Mouse (Mus musculus): ENCODE results near the gene Cbl. TPM values are rescaled to one million over a fixed set of nuclear protein-coding genes. Genes with fewer than 3 reads are reported as not detected.

The Cbl gene
- polyA plus RNA-seq, 1 experiment from 2014 or later: 10.0 TPM

DNA sequence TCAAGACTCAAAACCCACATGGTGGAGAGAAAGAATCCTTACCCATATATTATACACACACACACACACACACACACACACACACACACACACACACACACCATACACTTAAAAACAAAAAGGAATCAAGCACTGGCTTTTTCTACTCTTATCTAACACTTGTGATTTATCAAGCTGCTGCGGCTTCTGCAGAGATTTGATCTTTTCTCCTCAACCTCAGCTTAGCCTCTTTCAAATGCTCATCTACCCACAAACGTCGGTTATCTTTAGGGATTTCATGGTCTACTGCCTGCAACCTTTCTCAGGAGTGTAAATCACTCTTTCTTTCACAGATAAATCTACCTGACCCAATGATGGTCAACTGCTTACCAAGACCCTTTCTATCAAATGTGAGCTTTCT lies 33.4 kb downstream of the Cbl start:
- Histone ChIP-seq H3K36me3 (peaks cover 42% of the 10 kb centered on the region), H3K4me3 (no peak overlapping the region)
- 55% methylated on average over 3 of the region's 3 CpGs for WGBS (ENCODE audit: insufficient replicate concordance)

GRCm38 (mm10) chr9:44199580-44199979 lies 34.3 kb downstream of the Cbl start:
- H3K27me3 ChIP-seq (replicated peaks): no peaks in the 10 kb centered on the region
- peaks cover 8% of the 10 kb centered on the region for H3K4me1 ChIP-seq
- H3K4me2 ChIP-seq: no peak overlapping the region
- no peaks in the 10 kb centered on the region for H3K9me3 ChIP-seq (replicated peaks)
- ATAC-seq: no peak
- H3K4me3 ChIP-seq: no peak overlapping the region
- no peak overlapping the region for H3K9ac ChIP-seq
- H3K36me3 ChIP-seq: peaks cover 47% of the 10 kb centered on the region
- H3K27ac ChIP-seq: no peak overlapping the region

More for the DNA sequence above, 33.4 kb downstream of the Cbl start:
- H3K9me3 ChIP-seq (replicated peaks): no peaks in the 10 kb centered on the region
- H3K9ac ChIP-seq: no peak overlapping the region
- no peaks in the 10 kb centered on the region for H3K27me3 ChIP-seq (replicated peaks)
- peaks cover 6% of the 10 kb centered on the region; the same call in 1 of the 2 replicates for H3K4me1 ChIP-seq
- H3K4me2 ChIP-seq: no peak overlapping the region
- no peak for ATAC-seq
- H3K27ac ChIP-seq: no peak overlapping the region

DNA sequence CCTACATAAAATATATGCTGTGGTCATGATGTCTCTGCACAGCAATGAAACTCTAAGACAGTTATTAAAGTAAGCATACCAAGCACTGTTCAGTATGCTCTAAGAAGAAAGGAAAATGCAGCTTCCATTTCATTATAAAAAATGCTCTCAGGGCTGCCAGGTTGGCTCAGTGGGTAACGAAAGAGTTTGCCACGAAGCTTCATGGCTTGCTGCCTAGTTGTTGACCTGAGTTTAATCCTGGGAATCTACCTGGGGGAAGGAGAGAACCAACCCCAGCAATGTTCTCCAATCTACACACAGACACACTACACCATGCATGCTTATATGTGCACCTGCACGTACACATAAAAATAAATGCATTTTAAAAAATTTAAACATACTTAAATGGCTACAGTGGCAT lies 34.7 kb downstream of the Cbl start:
- Histone ChIP-seq H3K27me3 (replicated peaks) (no peaks in the 10 kb centered on the region), H3K27ac (no peak overlapping the region), H3K36me3 (peaks cover 47% of the 10 kb centered on the region), H3K4me1 (peaks cover 12% of the 10 kb centered on the region), H3K9me3 (replicated peaks) (no peaks in the 10 kb centered on the region), H3K9ac (no peak overlapping the region), H3K4me2 (no peak overlapping the region), H3K4me3 (no peak overlapping the region)
- 85% methylated on average over 3 of the region's 3 CpGs for WGBS (ENCODE audit: insufficient replicate concordance)
- no peak for ATAC-seq

DNA sequence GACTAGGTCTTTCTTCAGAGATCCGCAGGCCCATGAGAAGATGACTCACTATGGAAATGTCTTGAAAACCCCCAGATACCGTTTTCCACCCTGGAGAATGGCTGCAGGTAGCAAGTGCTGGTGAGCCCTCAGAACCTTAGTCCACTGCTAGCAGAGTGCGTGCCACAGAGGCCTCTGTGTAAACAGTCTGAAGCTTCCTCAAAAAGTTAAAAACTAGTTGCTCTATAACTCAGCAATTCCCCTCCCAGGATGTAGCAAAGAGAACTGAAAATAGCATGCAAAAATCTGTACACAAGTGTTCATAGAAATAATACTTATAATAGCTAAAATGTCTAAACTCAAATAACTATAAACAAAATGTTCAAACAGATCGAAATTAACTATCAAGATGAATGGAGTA lies 37.5 kb downstream of the Cbl start:
- Histone ChIP-seq H3K4me3 (no peak overlapping the region), H3K27me3 (replicated peaks) (no peaks in the 10 kb centered on the region), H3K4me2 (no peak overlapping the region), H3K4me1 (peaks cover 19% of the 10 kb centered on the region), H3K9me3 (replicated peaks) (no peaks in the 10 kb centered on the region), H3K27ac (no peak overlapping the region), H3K36me3 (peaks cover 46% of the 10 kb centered on the region), H3K9ac (no peak overlapping the region)
- WGBS (ENCODE audit: insufficient replicate concordance): 77% methylated on average over 4 of the region's 4 CpGs
- ATAC-seq: no peak

DNA sequence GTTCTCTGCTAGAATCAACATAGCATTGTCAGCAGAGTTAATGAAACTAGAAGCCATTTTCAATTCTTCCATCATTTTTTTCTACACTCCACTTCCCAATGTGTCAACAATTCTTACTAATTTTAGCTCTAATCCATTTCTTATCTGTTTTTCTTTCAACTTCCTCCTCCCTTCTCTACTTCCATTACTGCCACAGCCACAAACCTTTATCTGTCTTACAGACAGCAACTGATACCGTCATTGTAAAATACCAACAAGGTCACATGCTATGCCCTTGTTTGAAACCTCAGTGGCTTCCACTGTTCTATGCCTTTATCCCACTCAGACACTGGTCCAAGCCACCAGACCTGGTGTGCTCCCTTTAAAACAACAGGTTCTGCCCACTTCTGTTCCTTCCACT lies 39.8 kb downstream of the Cbl start:
- Histone ChIP-seq H3K9me3 (replicated peaks) (no peaks in the 10 kb centered on the region), H3K27ac (no peak overlapping the region), H3K36me3 (peaks cover 25% of the 10 kb centered on the region), H3K4me3 (no peak overlapping the region), H3K27me3 (replicated peaks) (no peaks in the 10 kb centered on the region), H3K4me1 (peaks cover 16% of the 10 kb centered on the region), H3K9ac (no peak overlapping the region), H3K4me2 (no peak overlapping the region)
- WGBS (ENCODE audit: insufficient replicate concordance): 13% methylated on average over 1 of the region's 1 CpGs
- ATAC-seq: no peak

DNA sequence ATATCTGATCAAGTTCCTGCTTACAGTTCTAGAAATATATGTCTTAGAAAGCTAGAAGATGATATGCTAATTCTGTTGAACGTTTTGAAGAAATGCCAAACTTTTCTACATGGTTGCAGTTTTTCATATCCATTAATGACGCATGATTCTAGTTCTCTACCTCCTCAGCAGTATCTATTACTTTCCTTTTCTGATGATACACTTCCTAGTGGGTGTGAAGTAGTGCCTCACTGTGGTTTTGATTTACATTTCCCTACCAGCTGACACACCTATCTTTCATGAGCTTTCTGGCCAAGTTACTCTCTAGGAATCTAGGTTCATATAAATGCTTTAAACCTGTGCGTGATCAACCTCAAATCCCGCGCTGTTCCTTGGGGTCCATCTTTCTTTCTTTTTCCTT lies 41.1 kb downstream of the Cbl start:
- no peak overlapping the region for H3K9ac ChIP-seq
- peaks cover 15% of the 10 kb centered on the region for H3K36me3 ChIP-seq
- H3K27me3 ChIP-seq (replicated peaks): no peaks in the 10 kb centered on the region
- WGBS (ENCODE audit: insufficient replicate concordance): 86% methylated on average over 5 of the region's 5 CpGs
- H3K4me2 ChIP-seq: no peak overlapping the region
- H3K4me3 ChIP-seq: no peak overlapping the region
- peaks cover 20% of the 10 kb centered on the region for H3K4me1 ChIP-seq
- no peak for ATAC-seq
- H3K27ac ChIP-seq: no peak overlapping the region
- H3K9me3 ChIP-seq (replicated peaks): no peaks in the 10 kb centered on the region

DNA sequence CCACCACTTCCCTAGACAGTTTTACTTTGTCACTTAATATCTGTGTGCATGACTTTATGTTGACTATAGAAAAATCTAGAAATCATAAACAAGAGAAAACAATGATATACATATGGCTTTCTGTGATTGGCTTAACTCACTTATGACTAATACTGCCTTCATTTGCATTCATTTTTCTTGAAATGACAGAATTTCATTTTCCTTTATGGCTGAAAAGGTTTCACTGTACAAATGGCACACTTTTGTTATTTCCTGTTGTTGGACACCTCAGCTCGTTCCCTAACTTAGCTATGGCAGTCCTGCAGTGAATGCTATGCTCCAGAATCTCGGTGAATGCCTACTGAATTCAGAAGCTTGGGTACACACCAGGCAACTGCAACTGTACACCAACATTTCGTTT lies 41.5 kb downstream of the Cbl start:
- no peak overlapping the region for H3K27ac ChIP-seq
- no peak overlapping the region for H3K4me2 ChIP-seq
- H3K9me3 ChIP-seq (replicated peaks): no peaks in the 10 kb centered on the region
- ATAC-seq: no peak
- no peaks in the 10 kb centered on the region for H3K27me3 ChIP-seq (replicated peaks)
- no peak overlapping the region for H3K9ac ChIP-seq
- WGBS (ENCODE audit: insufficient replicate concordance): 60% methylated on average over 3 of the region's 3 CpGs
- H3K4me3 ChIP-seq: no peak overlapping the region
- peaks cover 25% of the 10 kb centered on the region for H3K4me1 ChIP-seq
- H3K36me3 ChIP-seq: peaks cover 10% of the 10 kb centered on the region

GRCm38 (mm10) chr9:44191166-44191565 lies 42.7 kb downstream of the Cbl start:
- H3K9ac ChIP-seq: no peak overlapping the region
- peaks cover 28% of the 10 kb centered on the region for H3K4me1 ChIP-seq
- H3K27me3 ChIP-seq (replicated peaks): no peaks in the 10 kb centered on the region
- H3K9me3 ChIP-seq (replicated peaks): no peaks in the 10 kb centered on the region
- WGBS (ENCODE audit: insufficient replicate concordance): 72% methylated on average over 3 of the region's 3 CpGs
- H3K4me2 ChIP-seq: no peak overlapping the region
- no peak for ATAC-seq
- H3K4me3 ChIP-seq: no peak overlapping the region
- no peak overlapping the region for H3K27ac ChIP-seq
- peaks cover 9% of the 10 kb centered on the region; the same call in 1 of the 2 replicates for H3K36me3 ChIP-seq

DNA sequence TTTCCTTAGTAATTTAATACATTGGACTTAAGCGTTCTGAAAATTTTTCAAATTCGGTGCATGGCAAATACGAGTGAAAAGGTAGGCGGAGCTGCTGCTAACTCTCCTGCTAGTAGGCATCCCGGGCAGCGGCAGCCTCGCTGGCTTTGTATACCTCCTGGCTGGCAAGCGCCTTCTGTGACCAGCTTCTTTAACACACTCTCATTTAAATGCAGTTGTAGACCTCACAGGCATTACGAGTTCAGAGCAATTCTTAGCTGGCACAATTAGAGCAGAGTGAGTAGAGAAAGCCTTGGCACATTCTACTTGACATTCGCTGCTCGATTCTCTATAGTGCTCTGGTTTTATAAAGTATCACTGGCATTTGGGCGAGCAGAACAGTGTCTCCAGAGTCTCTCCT lies 45.6 kb downstream of the Cbl start:
- Histone ChIP-seq H3K4me1 (peaks cover 14% of the 10 kb centered on the region; the same call in 1 of the 2 replicates), H3K27ac (no peak overlapping the region), H3K9me3 (replicated peaks) (no peaks in the 10 kb centered on the region), H3K4me3 (no peak overlapping the region), H3K27me3 (replicated peaks) (no peaks in the 10 kb centered on the region), H3K4me2 (no peak overlapping the region), H3K36me3 (0 out of 2 replicates have a peak, but pooled peaks cover 6% of the 10 kb centered on the region), H3K9ac (no peak overlapping the region)
- WGBS (ENCODE audit: insufficient replicate concordance): 79% methylated on average over 12 of the region's 12 CpGs
- ATAC-seq: no peak

DNA sequence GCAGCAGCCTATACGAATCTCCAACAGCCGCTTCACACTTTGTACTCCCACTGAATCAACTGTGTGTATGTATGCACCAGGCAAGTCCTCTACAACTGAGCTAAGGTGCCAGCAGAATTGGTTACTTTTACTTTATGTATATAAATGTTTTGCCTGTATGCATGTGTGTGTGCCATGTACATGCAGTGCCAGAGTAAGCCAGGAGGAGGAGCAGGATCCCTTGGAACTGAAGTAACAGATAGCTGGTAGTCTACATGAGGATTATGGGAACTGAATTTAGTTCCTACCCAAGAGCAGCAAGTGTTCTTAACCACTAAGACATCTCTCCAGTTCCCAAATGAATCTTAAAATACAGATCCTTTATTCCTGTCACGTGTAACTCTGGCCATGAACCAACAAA lies 51.6 kb downstream of the Cbl start:
- no peak for ATAC-seq
- Histone ChIP-seq H3K36me3 (peaks cover 27% of the 10 kb centered on the region), H3K4me3 (no peak overlapping the region), H3K9me3 (replicated peaks) (no peaks in the 10 kb centered on the region), H3K4me1 (peaks cover 22% of the 10 kb centered on the region), H3K9ac (no peak overlapping the region), H3K4me2 (no peak overlapping the region), H3K27ac (no peak overlapping the region), H3K27me3 (replicated peaks) (no peaks in the 10 kb centered on the region)
- 77% methylated on average over 3 of the region's 3 CpGs for WGBS (ENCODE audit: insufficient replicate concordance)

DNA sequence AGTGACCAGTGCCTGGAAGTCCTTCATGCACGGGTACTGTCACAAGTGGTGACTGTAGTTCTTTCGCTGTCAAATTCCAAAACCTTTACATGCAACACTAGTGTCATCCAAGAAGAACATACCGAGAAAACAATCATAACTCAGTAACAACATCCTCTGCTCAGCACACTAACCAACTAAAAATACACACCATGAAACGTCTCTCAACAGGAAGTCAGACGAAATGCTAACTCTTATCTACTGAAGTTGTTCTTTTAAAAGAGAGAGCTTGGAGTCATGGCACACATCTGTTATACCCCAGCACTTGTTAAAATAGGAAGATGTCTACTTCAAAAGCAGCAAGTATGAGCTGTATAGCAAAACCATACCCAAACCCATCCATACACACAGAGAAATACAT lies 52.3 kb downstream of the Cbl start:
- Histone ChIP-seq H3K9me3 (replicated peaks) (no peaks in the 10 kb centered on the region), H3K36me3 (peaks cover 27% of the 10 kb centered on the region), H3K4me1 (peaks cover 25% of the 10 kb centered on the region), H3K27me3 (replicated peaks) (no peaks in the 10 kb centered on the region), H3K27ac (no peak overlapping the region), H3K4me2 (no peak overlapping the region), H3K9ac (no peak overlapping the region), H3K4me3 (no peak overlapping the region)
- no peak for ATAC-seq
- 50% methylated on average over 5 of the region's 5 CpGs for WGBS (ENCODE audit: insufficient replicate concordance)

GRCm38 (mm10) chr9:44178811-44179210 lies 55.0 kb downstream of the Cbl start:
- Histone ChIP-seq H3K9ac (no peak overlapping the region), H3K4me3 (no peak overlapping the region), H3K9me3 (replicated peaks) (no peaks in the 10 kb centered on the region), H3K4me2 (no peak overlapping the region), H3K4me1 (peaks cover 39% of the 10 kb centered on the region), H3K27ac (no peak overlapping the region), H3K27me3 (replicated peaks) (no peaks in the 10 kb centered on the region), H3K36me3 (peaks cover 24% of the 10 kb centered on the region)
- 91% methylated on average over 12 of the region's 12 CpGs for WGBS (ENCODE audit: insufficient replicate concordance)
- no peak for ATAC-seq

- Histone ChIP-seq H3K27me3 (replicated peaks) (no peaks in the 10 kb centered on the region), H3K9ac (no peak overlapping the region), H3K27ac (no peak overlapping the region), H3K36me3 (peaks cover 24% of the 10 kb centered on the region), H3K9me3 (replicated peaks) (no peaks in the 10 kb centered on the region), H3K4me3 (no peak overlapping the region), H3K4me2 (no peak overlapping the region), H3K4me1 (peaks cover 39% of the 10 kb centered on the region)
- 72% methylated on average over 14 of the region's 14 CpGs for WGBS (ENCODE audit: insufficient replicate concordance)
- no peak for ATAC-seq
These were observed 55.5 kb downstream of the Cbl start for GRCm38 (mm10) chr9:44178389-44178788.

Measured in liver, embryonic 12.5 days (tissue).